Mouse (Mus musculus) spleen, postnatal 4 days (tissue): Measurements from ENCODE around the gene Prss53.
"Not testable (repeated sequence)": the region's sequence is repeated elsewhere in the genome, so short reads cannot be mapped to it uniquely, and the experiment has no call there.

Experiments
- DNase-seq, 2 experiments: peaks; one replicate each; pipeline ENCODE4 v3.0.0; 2022; ENCODE audit warnings: low spot score in 2 of 2

Gene Prss53

DNA sequence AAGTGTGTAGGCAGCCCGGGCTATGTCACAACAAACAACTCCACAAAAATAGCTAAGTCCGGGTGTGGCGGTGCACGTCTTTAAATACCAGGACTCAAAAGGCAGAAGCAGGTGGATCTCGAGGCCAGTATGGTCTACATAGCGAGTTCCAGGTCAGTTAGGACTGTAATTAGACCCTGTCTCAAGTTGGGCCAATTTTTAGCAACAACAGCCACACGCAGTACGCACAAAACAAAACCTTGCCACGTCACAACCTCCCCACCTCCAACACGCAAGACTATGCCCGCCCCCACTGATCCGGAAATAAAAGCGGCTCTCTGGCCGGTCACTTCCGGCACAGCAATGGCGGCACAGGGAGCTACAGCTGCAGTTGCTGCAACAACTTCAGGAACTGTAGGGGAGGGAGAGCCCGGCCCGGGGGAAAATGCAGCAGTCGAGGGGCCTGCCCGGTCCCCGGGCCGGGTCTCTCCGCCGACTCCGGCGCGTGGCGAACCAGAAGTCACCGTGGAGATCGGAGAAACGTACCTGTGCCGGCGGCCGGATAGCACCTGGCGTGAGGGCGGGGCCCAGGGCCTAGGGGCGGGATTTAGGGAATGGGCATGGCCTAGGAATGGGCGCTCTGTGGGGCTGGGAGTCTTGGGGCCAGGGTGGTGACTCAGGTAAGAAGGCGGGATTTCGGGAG lies 21.6 kb upstream of the Prss53 start, which contains the start of gene Kat8:
Kat8 (plus strand) TSS at position 327 of the 682 bp plus-strand sequence.
- peak; percentile 84 to 91 for DNase-seq

DNA sequence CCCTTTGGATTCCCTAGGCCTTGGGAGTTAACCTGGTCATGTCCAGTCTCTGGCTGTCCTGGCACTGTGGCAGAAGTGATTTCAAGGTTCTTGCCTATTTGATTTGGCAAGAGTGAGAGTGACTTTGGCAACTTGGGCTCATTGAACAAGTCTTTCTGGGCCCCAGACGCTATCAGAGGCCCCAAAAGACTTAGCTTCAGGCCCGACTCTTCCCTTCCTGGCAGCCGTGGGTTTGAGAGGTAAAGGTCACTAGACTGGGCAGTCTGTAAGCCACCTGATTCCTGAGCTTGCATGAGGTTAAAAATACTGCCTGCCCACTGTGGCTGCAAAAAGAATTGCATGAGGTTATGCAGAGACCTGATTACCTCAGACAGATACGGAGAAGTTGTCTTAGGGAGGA lies 17.9 kb upstream of the Prss53 start:
- no peak for DNase-seq

DNA sequence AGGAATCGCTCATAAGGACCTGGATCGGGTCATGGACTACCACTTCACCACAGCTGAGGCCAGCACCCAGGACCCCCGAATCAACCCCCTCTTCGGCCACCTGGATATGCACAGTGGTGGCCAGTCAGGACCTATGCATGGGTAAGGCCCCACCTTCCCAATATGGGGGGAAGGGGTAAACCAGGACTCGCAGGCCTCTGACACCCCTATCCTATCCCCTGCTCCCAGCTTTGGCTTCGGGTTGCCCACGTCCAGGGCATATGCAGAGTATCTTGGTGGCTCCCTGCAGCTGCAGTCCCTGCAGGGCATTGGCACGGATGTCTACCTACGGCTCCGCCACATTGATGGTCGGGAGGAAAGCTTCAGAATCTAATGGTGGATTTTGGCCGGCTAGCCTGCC lies 17.2 kb upstream of the Prss53 start:
- no peak for DNase-seq

DNA sequence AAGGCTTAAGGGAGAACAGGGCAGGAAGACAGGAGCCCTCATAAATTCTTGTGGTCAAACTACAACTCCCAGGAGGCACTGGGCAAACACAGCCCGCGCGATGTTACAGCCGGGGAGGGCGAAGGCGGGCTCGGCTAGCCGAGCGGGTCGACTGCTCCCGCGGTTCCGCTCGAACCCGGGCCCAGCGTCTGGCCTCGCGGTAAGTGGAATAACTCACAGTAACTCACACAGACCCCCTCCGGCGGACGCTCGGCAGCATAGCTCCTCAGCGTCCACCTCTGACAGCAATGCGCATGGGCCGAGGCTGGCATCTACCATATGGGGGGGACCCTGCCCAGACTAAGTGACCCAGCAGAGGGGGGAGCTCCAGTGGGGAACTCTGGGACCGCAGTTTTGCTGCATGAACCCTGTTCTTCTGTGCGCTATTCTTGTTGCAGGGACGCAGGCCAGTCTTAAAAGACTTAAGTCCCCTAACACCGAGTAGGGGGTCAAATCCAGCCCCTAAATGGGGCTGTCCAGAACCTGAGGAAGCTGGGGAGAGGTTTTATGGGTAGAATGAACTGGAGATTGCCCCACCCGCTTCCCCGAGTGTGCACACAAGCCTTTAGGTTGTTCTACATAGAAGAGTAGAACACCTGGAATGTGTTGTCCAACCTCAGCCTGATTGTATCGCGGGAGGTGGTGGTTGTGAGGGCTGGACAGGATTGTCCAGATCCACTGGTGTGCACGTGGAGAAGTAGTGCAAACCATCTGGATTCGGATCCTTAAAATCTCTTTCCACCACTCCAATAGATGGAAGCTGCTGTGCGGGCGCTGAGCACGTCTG lies 13.4 kb upstream of the Prss53 start, which contains the start of gene Bckdk:
Bckdk (plus strand) TSS at position 112 of the 826 bp plus-strand sequence.
- DNase-seq, result peak; percentile 75 to 89

- DNase-seq, result no peak
Observed at GRCm38 (mm10) chr7:127901772-127902171, 11.0 kb upstream of the Prss53 start.

GRCm38 (mm10) chr7:127899997-127900396 lies 9.2 kb upstream of the Prss53 start:
- DNase-seq, result no peak

GRCm38 (mm10) chr7:127898179-127898956 lies 7.6 kb upstream of the Prss53 start:
- DNase-seq, result peak in 1 of 2 experiments; percentile 49

GRCm38 (mm10) chr7:127897542-127897941 lies 6.8 kb upstream of the Prss53 start:
- DNase-seq, result no peak

DNA sequence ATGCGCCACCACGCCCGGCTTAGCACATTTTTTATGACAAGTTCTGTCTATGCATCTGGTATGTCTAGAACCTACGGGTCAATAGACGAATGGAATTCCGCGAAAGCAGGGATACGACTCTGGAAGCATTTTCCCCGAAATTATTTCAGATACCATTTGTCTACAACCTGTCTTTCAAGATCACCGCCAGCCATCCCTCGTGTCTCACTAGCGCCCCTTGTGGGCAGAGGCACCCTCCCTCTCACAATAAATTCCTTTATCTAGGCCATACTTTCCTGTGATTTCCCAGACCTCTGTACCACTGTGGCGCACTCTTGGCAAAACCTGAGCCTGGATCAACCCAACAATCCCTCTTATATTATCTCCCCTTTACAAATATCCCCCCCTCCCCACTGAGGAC lies 5.6 kb upstream of the Prss53 start:
- DNase-seq, result peak; percentile 80 to 92

DNA sequence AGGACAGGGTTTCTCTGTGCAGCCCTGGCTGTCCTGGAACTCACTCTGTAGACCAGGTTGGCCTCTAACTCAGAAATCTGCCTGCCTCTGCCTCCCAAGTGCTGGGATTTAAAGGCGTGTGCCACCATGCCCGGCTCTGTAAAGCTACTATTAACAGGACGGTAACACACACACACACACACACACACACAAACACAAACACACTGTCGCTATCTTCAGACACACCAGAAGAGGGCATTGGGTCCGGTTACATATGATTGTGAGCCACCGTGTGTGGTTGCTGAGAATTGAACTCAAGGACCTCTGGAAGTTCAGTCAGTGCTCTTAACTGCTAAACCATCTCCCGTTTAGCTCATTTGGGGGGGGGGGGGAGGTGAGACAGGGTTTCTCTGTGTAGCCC lies 5.1 kb upstream of the Prss53 start:
- not testable (repeated sequence) for DNase-seq

DNA sequence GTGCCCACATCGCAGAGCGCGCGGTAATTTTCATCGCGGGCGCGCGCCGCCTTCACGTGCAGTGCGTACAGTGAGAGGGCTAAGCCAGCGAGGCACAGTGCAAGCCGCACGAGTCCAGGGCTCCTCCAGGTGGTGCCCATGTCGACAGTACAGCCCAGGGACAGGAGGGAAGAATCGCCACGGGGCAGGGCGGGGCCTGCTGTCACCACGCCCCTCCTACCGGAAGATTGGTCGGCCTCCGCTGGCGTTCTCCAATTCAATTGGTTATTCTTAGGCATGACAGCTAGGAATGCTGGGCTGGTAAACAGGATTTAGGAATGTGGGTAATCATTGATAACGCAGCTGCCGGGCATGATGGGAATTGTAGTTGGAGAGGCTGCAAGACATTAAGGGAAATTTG lies 4.7 kb upstream of the Prss53 start, which contains the start of the genes Gm21974 and Vkorc1:
Gm21974 (minus strand) TSS at position 13 of the 400 bp plus-strand sequence.
Vkorc1 (minus strand) TSS at position 176 of the 400 bp plus-strand sequence.
- peak; percentile 92 to 94 for DNase-seq

- no peak for DNase-seq
Observed at GRCm38 (mm10) chr7:127894480-127894879, 3.7 kb upstream of the Prss53 start.

- no peak for DNase-seq
Observed at GRCm38 (mm10) chr7:127888821-127889220, 1.9 kb downstream of the Prss53 start.

DNA sequence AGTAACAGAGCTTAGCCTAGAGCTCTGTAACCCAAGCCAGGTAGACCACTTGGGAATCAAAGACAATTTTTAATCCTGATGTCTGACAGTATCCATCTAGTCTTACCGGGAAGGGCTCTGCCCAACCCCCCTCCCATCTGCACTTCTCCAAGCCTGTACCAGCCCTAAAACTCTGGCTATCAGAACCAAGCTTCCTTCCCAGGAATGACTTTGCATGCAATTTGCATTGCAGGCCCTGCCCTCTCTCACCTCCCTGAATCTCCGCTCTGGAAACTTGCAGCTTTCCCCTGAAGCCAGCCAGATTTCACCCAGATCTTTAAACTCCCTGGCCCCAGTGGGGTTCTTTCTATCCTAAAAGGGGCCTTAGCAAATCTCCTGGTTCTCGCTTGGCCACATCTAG lies 3.0 kb downstream of the Prss53 start:
- no peak for DNase-seq

GRCm38 (mm10) chr7:127887191-127887590 lies 3.6 kb downstream of the Prss53 start:
- DNase-seq, result no peak

DNA sequence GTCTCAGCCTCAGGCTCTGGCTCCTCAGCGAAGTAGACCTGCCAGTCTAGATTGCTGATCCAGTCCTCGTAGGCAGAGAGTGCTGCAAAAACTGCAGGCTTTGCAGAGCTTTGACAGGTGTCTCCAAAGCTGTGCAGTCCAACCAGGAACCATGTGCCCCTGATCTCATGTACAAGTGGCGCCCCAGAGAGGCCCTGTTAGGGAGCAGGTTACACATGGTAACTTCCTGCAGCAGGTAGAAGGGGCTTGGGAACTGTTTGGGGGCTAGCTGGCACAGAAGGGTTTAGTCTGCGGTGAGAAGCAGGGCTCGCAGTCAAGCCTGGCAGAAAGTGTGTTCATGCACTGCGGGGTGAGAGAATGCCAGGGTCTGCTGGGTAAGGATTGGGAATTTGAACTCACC lies 4.2 kb downstream of the Prss53 start:
- DNase-seq, result no peak

- no peak for DNase-seq
Observed at GRCm38 (mm10) chr7:127885951-127886350, 4.8 kb downstream of the Prss53 start.

GRCm38 (mm10) chr7:127880431-127880830 lies 10.3 kb downstream of the Prss53 start:
- no peak for DNase-seq

- no peak for DNase-seq
Observed at GRCm38 (mm10) chr7:127879301-127879700, 11.5 kb downstream of the Prss53 start.

DNA sequence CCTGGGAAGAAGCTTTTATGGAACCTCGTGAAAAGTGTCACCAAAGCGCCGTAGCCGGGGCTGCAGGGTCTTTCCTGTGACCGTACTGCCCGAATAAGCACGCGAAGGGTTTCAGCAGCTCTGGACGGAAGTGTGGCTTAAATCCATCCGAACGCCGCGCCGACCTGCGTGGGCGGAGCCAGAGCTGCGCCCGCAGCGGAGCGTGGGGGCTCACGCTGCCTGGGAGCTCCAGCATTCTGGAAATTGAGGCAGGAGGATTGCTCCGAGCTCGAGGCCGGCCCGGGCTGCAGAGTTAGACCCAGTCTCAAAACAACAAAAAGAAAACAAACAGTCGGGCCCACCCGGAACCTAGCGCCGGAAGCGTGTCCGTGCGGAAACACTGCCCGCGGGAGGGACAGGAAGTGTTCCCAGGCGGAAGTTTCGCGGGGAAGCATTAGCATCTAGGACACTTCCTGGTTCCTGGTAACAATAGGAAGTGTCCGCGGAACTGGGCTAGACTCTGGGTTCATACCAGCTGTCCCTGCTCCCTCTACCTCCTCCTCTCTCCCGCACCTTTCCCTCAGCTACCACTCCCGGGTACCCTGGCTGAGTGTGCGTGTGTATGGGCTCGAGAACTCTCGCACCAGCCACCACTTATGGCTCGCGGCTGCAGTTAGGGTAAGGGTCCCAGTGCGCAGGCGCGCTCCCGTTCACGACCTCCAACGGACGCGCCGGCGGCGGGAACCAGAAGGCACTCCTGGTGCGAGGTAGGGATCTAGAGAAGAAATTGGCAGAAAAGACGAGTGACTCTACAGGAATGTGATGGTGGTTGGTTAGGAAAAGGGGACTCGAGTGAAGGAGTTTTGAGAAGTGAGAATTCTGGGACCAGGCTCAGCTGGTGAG lies 14.1 kb downstream of the Prss53 start, which contains the start of gene Zfp668:
Zfp668 (minus strand) TSS at position 362 of the 882 bp plus-strand sequence.
- peak; percentile 89 to 95 for DNase-seq

GRCm38 (mm10) chr7:127876041-127876466 lies 14.7 kb downstream of the Prss53 start, which contains the start of gene Zfp646:
Gene Zfp646 (plus strand): TSS chr7:127876221.
- DNase-seq, result peak; percentile 76 to 90
